Mouse (Mus musculus) limb, embryonic 11.5 days (tissue): ENCODE data around the gene Sct. TPM values are rescaled to one million over a fixed set of nuclear protein-coding genes. Genes with fewer than 3 reads are reported as not detected.

Experiments used
- ATAC-seq: fragments of 200-750 bp; cut with Nextera tagmentation; 2 replicates; pipeline ENCODE4 v1.8.0; 2017; ENCODE audit warnings: low read depth; ENCODE audit not compliant: insufficient number of reproducible peaks, low FRiP score, low TSS enrichment
- DNase-seq: peaks from one replicate; pipeline ENCODE4 v3.0.0-alpha.2; 2015; ENCODE audit warnings: low spot score
- H3K27ac ChIP-seq: fragments of 300-500 bp; sonication (generic); replicated peaks from 2 replicates; pipeline ENCODE4 v1.5.1; 2014; ENCODE audit warnings: low read depth, mild to moderate bottlenecking, low read length
- H3K27me3 ChIP-seq: fragments of 300-500 bp; sonication (generic); 2 replicates; pipeline ENCODE4 v1.6.1; 2014; ENCODE audit warnings: mild to moderate bottlenecking, low read length, mixed read lengths; ENCODE audit not compliant: control insufficient read depth, insufficient read depth
- H3K36me3 ChIP-seq: fragments of 300-500 bp; sonication (generic); 2 replicates; pipeline ENCODE4 v1.6.1; 2014; ENCODE audit warnings: mild to moderate bottlenecking, low read length, moderate library complexity, mixed read lengths; ENCODE audit not compliant: control insufficient read depth, insufficient read depth
- H3K4me1 ChIP-seq: fragments of 300-500 bp; sonication (generic); 2 replicates; pipeline ENCODE4 v1.6.1; 2014; ENCODE audit warnings: low read length, mixed read lengths; ENCODE audit not compliant: control insufficient read depth, insufficient read depth
- H3K4me2 ChIP-seq: fragments of 300-500 bp; sonication (generic); 2 replicates; pipeline ENCODE4 v1.6.1; 2014; ENCODE audit warnings: low read depth, mild to moderate bottlenecking, moderate library complexity; ENCODE audit not compliant: severe bottlenecking
- H3K4me3 ChIP-seq: fragments of 300-500 bp; sonication (generic); 2 replicates; pipeline ENCODE4 v1.5.1; 2014; ENCODE audit warnings: low read depth, low read length
- H3K9ac ChIP-seq: fragments of 300-500 bp; sonication (generic); 2 replicates; pipeline ENCODE4 v1.6.1; 2014; ENCODE audit warnings: mild to moderate bottlenecking, low read length
- H3K9me3 ChIP-seq: fragments of 300-500 bp; sonication (generic); 2 replicates; pipeline ENCODE4 v1.6.1; 2016; ENCODE audit warnings: low read length; ENCODE audit not compliant: control insufficient read depth
- WGBS: fragments of 180-500 bp; shearing (Covaris S2); extraction: QIAGEN DNeasy Blood & Tissue Kit; methylation state at CpG from one replicate; pipeline ENCODE4 v1.1.7; 2014; 5-methylcytosine and 5-hydroxymethylcytosine counted together
- polyA plus RNA-seq: library from polyadenylated mRNA; unstranded; fragments of >200 nt; fragmentation: Nextera tagmentation; extraction: Ambion mirVana; gene quantifications from 2 replicates; pipeline ENCODE4 v1.2.1, GENCODE M21; 2014

The Sct gene
- polyA plus RNA-seq, 1 experiment from 2014 or later, result 10.2 TPM

GRCm38 (mm10) chr7:141277701-141278678 is 943 bp downstream of the Sct start:
- WGBS, result 77% methylated on average over 11 of the region's 11 CpGs
- Histone ChIP-seq H3K27me3 (no peaks in the 10 kb centered on the region), H3K4me1 (0 out of 2 replicates have a peak, but pooled peaks cover 2% of the 10 kb centered on the region), H3K36me3 (no peaks in the 10 kb centered on the region), H3K9me3 (no peaks in the 10 kb centered on the region), H3K27ac (no peak overlapping the region), H3K4me2 (peak overlapping the region; percentile 82), H3K9ac (no peak overlapping the region), H3K4me3 (peak overlapping the region; percentile 39; the same call in 1 of the 2 replicates)
- DNase-seq, result no peak
- no peak for ATAC-seq

DNA sequence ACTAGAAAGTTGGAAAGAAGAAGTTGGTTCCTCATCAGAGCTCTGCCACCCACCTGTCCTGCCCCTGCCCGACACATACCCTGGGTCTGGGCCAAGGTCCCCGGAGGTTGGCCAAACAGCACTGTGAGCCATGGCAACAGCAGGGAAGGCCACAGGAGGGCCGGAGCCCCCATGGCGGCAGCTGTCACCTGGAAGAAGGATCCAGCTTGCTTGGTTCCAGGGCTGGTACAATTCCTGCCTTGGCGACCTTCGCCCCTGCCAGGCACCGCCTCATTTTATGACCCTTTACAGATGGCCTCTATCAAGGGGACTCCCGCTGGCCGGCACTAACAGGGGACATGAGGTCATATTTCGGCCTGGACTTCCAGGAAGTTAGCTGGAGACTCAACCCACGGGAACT is 2.4 kb downstream of the Sct start, which contains the start of gene Cdhr5:
Gene Cdhr5 (minus strand): TSS at position 241 of the 400 bp plus-strand sequence.
- ATAC-seq, result no peak
- no peak within 1 kb of the TSS for H3K27ac ChIP-seq
- no peaks in the 10 kb centered on the region for H3K9me3 ChIP-seq
- no peak within 1 kb of the TSS for H3K4me2 ChIP-seq
- H3K36me3 ChIP-seq, result no peaks in the 10 kb centered on the region
- H3K4me1 ChIP-seq, result 0 out of 2 replicates have a peak, but pooled peaks cover 2% of the 10 kb centered on the region
- no peak within 1 kb of the TSS for H3K9ac ChIP-seq
- DNase-seq, result no peak
- no peaks in the 10 kb centered on the region for H3K27me3 ChIP-seq
- WGBS, result 22% methylated on average over 11 of the region's 11 CpGs
- H3K4me3 ChIP-seq, result no peak within 1 kb of the TSS

GRCm38 (mm10) chr7:141275356-141275755 is 3.6 kb downstream of the Sct start:
- Histone ChIP-seq H3K27me3 (no peaks in the 10 kb centered on the region), H3K4me2 (no peak overlapping the region), H3K4me3 (no peak overlapping the region), H3K36me3 (no peaks in the 10 kb centered on the region), H3K27ac (no peak overlapping the region), H3K9ac (no peak overlapping the region), H3K9me3 (no peaks in the 10 kb centered on the region), H3K4me1 (0 out of 2 replicates have a peak, but pooled peaks cover 2% of the 10 kb centered on the region)
- ATAC-seq (no peak), DNase-seq (no peak)
- whole genome bisulfite sequencing, result 85% methylated on average over 9 of the region's 9 CpGs

- H3K27me3 ChIP-seq, result no peaks in the 10 kb centered on the region
- peaks cover 7% of the 10 kb centered on the region for H3K4me1 ChIP-seq
- H3K9me3 ChIP-seq, result no peaks in the 10 kb centered on the region
- H3K36me3 ChIP-seq, result no peaks in the 10 kb centered on the region
- no peak overlapping the region for H3K27ac ChIP-seq
- no peak for ATAC-seq
- DNase-seq, result no peak
- no peak overlapping the region for H3K9ac ChIP-seq
- WGBS, result 88% methylated on average over 3 of the region's 3 CpGs
- no peak overlapping the region for H3K4me2 ChIP-seq
- H3K4me3 ChIP-seq, result no peak overlapping the region
Observed at GRCm38 (mm10) chr7:141270631-141271030, 8.3 kb downstream of the Sct start.

DNA sequence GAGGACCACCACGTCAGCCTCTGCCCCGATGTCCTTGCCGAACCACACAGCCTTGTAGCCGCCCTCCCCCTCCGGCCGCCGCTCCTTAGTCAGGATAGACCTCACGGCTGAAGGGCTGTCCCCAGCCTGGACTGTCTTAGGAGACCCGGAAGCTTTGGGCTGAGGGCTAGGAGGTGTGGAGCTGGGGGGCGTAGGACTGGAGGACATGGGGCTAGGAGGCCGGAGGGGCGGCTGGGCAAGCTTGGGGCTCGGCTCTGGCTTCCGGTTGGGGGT is 9.7 kb downstream of the Sct start:
- Histone ChIP-seq H3K27ac (no peak overlapping the region), H3K4me3 (no peak overlapping the region), H3K27me3 (no peaks in the 10 kb centered on the region), H3K36me3 (no peaks in the 10 kb centered on the region), H3K4me2 (no peak overlapping the region), H3K9me3 (no peaks in the 10 kb centered on the region), H3K9ac (no peak overlapping the region), H3K4me1 (peaks cover 11% of the 10 kb centered on the region)
- DNase-seq, result no peak
- ATAC-seq, result no peak
- WGBS, result 85% methylated on average over 14 of the region's 14 CpGs

DNA sequence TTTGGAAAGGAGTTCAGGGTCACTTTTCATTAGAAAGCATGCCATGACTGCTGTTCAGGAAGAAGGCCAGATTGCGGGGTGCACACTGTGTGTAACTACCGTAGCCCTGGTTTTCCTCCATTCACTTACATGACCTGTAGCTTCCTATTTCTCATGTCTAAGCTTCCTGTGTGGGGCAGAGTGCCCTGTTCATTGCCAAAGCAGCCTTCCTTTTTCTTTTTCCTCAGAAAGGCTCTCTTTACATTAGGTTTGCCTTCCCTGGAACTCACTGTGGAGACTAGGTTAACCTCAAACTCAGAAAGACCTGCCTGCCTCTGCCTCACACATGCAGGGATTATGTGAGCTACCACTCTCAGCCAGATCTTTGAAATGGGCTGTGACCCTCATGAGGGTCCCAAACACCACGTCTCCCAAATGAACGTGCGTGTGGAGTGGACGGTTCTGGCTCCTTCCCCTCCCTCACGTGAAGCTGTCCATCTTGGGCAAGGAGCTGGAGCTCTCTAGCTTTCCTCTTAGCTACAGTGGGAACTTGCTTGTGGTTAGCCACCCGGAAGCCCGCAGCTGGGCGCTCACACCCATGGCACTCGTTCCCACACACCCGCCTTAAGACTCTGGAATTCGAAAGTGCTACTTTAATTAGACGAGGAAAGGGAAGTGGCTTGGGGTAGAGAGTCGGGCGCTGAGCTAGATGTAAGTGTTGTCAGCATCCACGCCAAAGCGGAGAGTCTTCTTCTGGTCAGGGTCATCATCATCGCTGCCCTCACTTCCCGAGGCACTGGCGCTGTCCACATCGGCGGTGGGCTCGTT is 10.3 kb downstream of the Sct start:
- Histone ChIP-seq H3K27me3 (no peaks in the 10 kb centered on the region), H3K4me3 (no peak overlapping the region), H3K9me3 (no peaks in the 10 kb centered on the region), H3K27ac (no peak overlapping the region), H3K4me1 (peaks cover 11% of the 10 kb centered on the region), H3K4me2 (no peak overlapping the region), H3K36me3 (peaks cover 3% of the 10 kb centered on the region; the same call in 1 of the 2 replicates), H3K9ac (no peak overlapping the region)
- WGBS, result 73% methylated on average over 24 of the region's 24 CpGs
- DNase-seq, result no peak
- ATAC-seq, result no peak

- Histone ChIP-seq H3K27ac (no peak within 1 kb of the TSS), H3K9ac (peak within 1 kb of the TSS; percentile 37), H3K4me2 (peak within 1 kb of the TSS; percentile 66), H3K27me3 (no peaks in the 10 kb centered on the region), H3K4me3 (peak within 1 kb of the TSS; percentile 39), H3K4me1 (peaks cover 11% of the 10 kb centered on the region), H3K9me3 (no peaks in the 10 kb centered on the region), H3K36me3 (peaks cover 23% of the 10 kb centered on the region)
- ATAC-seq (no peak; the same call in 1 of the 2 replicates), DNase-seq (peak; percentile 28)
- WGBS, result 10% methylated on average over 25 of the region's 25 CpGs
Observed at GRCm38 (mm10) chr7:141265739-141266561, 13.0 kb downstream of the Sct start, which contains the start of gene Irf7. Irf7 (minus strand) TSS chr7:141266481.

GRCm38 (mm10) chr7:141265411-141265738 is 13.6 kb downstream of the Sct start:
- H3K36me3 ChIP-seq, result peaks cover 26% of the 10 kb centered on the region
- peak; percentile 31 for DNase-seq
- no peak overlapping the region; the same call in 1 of the 2 replicates for H3K4me3 ChIP-seq
- no peaks in the 10 kb centered on the region for H3K27me3 ChIP-seq
- peaks cover 11% of the 10 kb centered on the region for H3K4me1 ChIP-seq
- no peak for ATAC-seq
- no peak overlapping the region for H3K27ac ChIP-seq
- H3K9ac ChIP-seq, result no peak overlapping the region
- WGBS, result 45% methylated on average over 11 of the region's 11 CpGs
- no peaks in the 10 kb centered on the region for H3K9me3 ChIP-seq
- H3K4me2 ChIP-seq, result no peak overlapping the region; the same call in 1 of the 2 replicates
